Mouse (Mus musculus) G1E-ER4 (cell line): Measurements from ENCODE around the gene Gm20388. TPM values are rescaled to one million over a fixed set of nuclear protein-coding genes. Genes with fewer than 3 reads are reported as not detected.

ENCODE experiments used
- GATA1 ChIP-seq: IDR thresholded peaks from one replicate; pipeline ENCODE4 v1.8.0; 2012; ENCODE audit warnings: low read length, inconsistent platforms
- polyA plus RNA-seq: library from polyadenylated mRNA; stranded (reverse); fragments of >175 nt; gene quantifications from 2 replicates; pipeline ENCODE4 v1.2.3, GENCODE M21; 2012

The Gm20388 gene
- polyA plus RNA-seq, 1 experiment, result not detected

DNA sequence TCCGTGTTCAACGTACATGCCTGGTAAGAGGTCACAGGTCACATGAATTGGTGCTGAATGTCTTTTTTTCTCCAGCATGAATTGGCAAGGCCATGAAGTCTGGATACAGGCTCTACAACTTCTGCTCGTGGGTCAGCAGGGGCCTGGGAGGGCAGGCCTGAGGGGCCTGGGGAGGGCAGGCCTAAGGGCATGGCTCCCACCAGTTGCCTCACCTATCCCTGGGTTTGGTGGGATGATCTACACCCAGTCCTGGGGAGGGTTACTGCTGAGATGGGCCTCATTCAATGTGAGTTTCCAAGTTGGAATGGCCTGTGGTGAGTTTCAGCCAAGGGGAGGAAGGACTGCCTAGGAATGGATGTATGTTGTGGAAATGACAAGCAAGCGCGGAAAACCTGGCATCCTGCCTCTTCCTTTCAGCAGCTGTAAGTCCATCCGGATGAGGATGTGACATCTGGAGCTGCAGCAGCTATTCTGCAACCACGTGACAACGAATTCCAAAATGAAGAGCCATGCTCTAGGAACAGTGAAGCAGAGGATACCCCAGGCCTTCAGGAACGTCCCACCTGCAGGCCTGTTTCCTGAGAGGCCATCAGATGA, 3492.2 kb downstream of the Gm20388 start:
- no peak for TF ChIP-seq GATA1

DNA sequence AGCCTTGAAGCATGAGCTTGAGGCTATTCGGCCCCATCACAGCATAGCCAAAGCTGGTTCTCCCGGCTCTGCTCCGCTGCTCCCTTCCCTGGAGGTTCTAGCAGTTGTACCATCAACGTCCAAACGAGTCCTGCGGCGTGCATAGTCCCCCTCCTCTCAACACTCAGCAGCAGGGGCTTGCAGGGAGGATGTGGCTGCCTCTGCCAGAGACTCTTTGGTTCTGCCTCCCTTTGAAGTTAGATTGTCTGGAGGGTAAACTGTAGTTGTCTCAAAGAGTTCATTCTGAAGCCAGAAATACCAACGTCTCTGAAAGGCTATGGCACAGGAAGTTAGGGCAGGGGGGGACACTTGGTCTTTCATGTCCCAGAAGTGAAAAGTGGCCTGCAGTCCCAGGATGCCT, 3493.9 kb downstream of the Gm20388 start:
- no peak for TF ChIP-seq GATA1

DNA sequence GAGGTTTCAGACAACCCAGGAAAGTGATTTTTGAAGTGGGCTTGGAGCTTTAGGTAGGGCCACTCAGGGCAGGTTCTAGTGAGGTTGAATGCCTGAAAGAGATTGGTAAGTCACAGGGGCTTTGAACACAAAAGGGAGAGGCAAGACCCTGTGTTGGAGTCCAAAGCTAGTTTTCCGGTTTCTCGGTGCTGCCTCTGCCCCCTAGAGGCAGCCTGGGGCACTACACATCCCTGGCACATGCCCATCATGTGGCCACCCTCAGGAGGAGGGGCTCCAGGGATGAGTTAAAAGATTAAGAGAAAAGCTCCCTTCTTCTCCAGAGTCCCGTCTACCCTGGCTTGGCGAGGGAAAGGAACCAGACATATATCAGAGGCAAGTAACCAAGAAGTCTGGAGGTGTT, 3496.1 kb downstream of the Gm20388 start, which contains the start of gene Mc1r:
Mc1r (plus strand) TSS at position 322 of the 400 bp plus-strand sequence.
- no peak for TF ChIP-seq GATA1

- no peak for TF ChIP-seq GATA1
Measured at GRCm38 (mm10) chr8:123407612-123408011, 3497.0 kb downstream of the Gm20388 start.

DNA sequence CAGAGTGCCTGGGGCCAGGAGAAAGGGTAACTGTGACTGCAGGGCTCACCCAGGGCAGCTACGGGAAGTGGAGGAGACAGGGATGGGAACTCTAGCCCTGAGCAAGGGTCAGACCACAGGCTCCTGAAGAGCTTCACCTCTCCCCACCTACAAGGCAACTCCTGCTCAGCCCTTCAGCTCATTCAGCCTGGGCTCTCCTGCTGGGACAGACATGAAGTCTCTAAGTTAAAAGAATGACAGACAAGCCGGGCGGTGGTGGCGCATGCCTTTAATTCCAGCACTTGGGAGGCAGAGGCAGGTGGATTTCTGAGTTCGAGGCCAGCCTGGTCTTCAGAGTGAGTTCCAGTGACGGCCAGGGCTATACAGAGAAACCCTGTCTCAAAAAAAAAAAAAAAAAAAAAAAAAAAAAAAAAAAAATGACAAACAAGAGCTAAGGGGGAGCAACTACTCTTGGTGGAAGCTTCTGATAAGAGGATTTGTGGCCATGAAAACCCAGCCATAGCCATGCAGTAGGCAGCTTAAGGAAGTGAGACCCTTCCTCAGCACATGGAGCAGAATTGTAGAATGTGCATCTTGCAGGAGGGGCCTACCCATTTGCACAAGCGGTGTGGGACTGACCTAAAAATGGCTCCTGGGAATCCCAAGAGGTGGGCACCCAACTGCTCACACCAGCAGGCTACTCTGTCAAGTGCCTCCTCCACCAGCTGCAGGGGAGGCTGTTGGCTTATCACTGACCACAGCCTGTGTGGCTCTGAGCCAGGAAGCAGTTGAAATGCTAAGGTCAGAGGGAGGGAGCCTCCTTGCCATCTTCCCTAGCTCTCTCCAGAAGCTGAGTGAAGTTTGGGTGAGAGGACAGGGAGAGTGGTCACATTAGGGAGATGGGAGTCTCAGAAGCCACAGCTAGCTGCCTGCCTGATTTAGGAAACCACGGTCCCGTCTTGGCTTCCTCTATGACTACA, 3498.2 kb downstream of the Gm20388 start:
- no peak for TF ChIP-seq GATA1

GRCm38 (mm10) chr8:123410049-123410587, 3499.5 kb downstream of the Gm20388 start:
- TF ChIP-seq GATA1, result no peak

DNA sequence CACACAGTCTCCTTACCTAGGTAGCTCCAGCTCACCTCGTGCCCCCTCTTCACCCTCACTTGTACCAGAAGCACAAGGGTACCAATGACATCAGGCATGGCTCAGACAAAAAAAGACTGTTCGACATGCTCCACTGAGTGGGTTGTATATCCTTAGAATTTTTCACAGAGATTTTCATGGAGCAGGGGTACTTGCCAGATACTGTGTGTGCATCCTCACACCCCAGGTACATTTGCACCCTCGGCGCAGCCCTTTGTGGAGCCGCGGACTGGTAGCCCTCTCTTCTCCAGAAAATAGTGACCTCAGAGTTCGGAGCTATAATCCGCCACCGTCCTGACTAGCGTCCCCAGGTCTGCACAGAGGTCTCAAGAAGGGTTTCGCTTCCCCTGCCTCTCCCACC, 3500.1 kb downstream of the Gm20388 start:
- no peak for TF ChIP-seq GATA1

DNA sequence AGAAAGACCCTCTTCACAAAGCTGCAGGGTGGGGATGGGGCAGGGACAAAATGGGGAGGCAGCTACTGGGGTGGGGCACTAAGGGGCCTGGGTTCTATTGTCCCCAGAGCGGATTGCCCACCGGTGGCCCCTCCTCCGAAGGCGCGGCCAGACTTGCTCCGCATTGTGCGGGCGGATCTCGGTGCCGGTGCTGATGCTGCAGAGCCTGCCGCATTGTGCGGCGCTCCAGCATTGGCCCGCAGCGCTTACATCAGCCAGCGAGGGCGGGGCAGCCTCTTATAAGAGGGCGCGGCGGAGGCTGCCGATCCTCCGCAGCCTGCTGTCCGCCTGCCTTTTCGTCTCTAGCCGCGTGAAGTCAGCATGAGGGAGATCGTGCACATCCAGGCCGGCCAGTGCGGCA, 3500.6 kb downstream of the Gm20388 start, which contains the start of gene Tubb3:
Tubb3 (plus strand) TSS at position 179 of the 400 bp plus-strand sequence.
- TF ChIP-seq GATA1, result no peak

DNA sequence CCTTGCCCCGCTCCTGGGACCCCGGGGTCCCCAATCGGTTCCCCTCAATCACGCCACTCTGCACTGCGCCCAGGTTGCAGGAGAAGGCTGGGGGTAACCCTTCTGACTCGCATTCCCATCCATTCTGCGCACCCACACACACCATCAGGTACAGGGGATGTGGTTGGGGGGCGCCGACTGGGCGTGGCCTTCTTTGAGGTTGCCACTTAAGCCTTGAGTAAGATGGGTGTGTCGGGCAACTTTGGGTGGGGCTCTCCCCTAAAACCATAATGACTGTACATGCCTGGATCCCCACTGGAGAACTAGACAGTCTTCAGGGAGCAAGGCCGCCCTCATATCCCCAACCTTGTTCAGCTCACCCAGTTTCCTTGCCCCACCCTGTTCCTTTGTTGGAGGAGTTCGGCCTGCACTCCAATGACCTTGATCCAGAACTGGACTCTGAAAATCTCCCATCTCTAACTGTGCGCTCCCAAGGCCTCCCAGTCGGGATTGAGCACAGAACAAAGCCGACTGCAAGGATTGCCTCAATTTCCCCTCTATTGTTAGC, 3501.2 kb downstream of the Gm20388 start:
- TF ChIP-seq GATA1, result no peak

- TF ChIP-seq GATA1, result no peak
Measured at GRCm38 (mm10) chr8:123412560-123413170, 3502.0 kb downstream of the Gm20388 start.

GRCm38 (mm10) chr8:123414255-123414654, 3503.6 kb downstream of the Gm20388 start:
- no peak for TF ChIP-seq GATA1

GRCm38 (mm10) chr8:123415967-123416943, 3505.6 kb downstream of the Gm20388 start:
- peak; percentile 24 for TF ChIP-seq GATA1

DNA sequence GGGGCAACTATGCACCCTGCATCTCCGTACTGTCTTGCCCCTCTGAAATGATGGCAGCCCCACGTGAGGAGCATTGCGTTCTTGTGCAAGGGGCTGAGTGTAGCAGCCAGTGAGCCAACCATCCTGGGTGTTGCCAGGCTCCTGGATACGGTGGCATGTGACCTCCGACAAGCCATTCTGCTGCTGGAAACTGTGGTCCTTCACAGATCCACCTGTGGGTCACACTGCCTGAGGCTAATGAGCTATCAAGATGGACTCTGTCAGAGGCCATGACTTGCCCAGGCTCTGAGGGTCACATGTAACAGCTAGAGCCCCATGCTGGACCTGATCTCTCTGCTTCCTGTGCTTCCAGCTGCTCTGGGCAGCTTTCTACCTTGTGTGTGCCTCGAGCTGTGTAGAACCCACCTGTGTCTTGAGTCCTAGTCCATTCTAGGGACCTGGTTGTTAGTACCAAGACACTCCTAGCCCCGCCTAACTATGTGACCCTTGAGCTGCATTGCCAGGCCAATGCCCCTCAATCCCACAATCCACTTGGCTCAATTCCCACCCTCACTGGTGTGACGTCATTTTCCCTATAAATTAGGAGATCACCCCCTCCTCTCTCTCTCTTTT, 3506.4 kb downstream of the Gm20388 start:
- no peak for TF ChIP-seq GATA1

GRCm38 (mm10) chr8:123419711-123420110, 3509.1 kb downstream of the Gm20388 start:
- TF ChIP-seq GATA1, result no peak
